Mouse (Mus musculus): ENCODE data around the gene Unc45b. TPM values are rescaled to one million over a fixed set of nuclear protein-coding genes. Genes with fewer than 3 reads are reported as not detected.

Gene Unc45b
- total and polyA plus RNA-seq, 3 experiments, result 0.08 to 0.26 TPM; not detected in 1

- dilution Hi-C loops (cut with MboI; ENCODE audit: extremely low pct_ligation_motif_present, extremely low pct_unique_long_range_greater_than_20kb, low sequenced_read_pairs) (no loop called here), in situ Hi-C loops (cut with MboI; ENCODE audit: low pct_ligation_motif_present, low pct_unique_long_range_greater_than_20kb, low sequenced_read_pairs) (loop anchor here (5.0 to 10.0 kb wide), 5 partner anchors 42 to 635 kb away; no protein-coding TSS in a partner anchor)
- peak overlapping the region; percentile 9; the same call in 1 of the 2 replicates for H3K27ac ChIP-seq (ENCODE audit: insufficient read depth, low read depth)
These were observed 20.6 kb upstream of the Unc45b start for GRCm38 (mm10) chr11:82889524-82890341.

GRCm38 (mm10) chr11:82890342-82890762 lies 20.0 kb upstream of the Unc45b start, which contains the start of gene Rad51d:
Gene Rad51d, minus strand, starts transcription at chr11:82890614.
- peaks cover 7 to 19% of the 10 kb centered on the region in 2 experiments for H3K4me1 ChIP-seq (ENCODE audit: control insufficient read depth in 1 of 2, insufficient read depth in 2 of 2)
- dilution Hi-C loops (cut with MboI; ENCODE audit: extremely low pct_ligation_motif_present, extremely low pct_unique_long_range_greater_than_20kb, low sequenced_read_pairs) (no loop called here), in situ Hi-C loops (cut with MboI; ENCODE audit: low pct_ligation_motif_present, low pct_unique_long_range_greater_than_20kb, low sequenced_read_pairs) (no loop called here)
- H3K4me2 ChIP-seq (ENCODE audit: insufficient read depth, low read depth, poor library complexity, severe bottlenecking), result peak within 1 kb of the TSS; percentile 51
- peak within 1 kb of the TSS; percentile 67 to 93 (median 80) for H3K4me3 ChIP-seq (replicated peaks in 1 of 3; ENCODE audit: low read depth in 2 of 3, low read length in 2 of 3, poor library complexity in 1 of 3)
- peak; percentile 98 for DNase-seq (ENCODE audit: extremely low read depth)
- H3K9ac ChIP-seq (ENCODE audit: insufficient read depth, low read depth), result peak within 1 kb of the TSS; percentile 79
- H3K27ac ChIP-seq (ENCODE audit: insufficient read depth, low read depth), result peak within 1 kb of the TSS; percentile 9; the same call in 1 of the 2 replicates
- H3K9me3 ChIP-seq (replicated peaks; ENCODE audit: low read length), result no peaks in the 10 kb centered on the region
- 0 out of 2 replicates have a peak, but pooled peaks cover 5% of the 10 kb centered on the region for H3K79me2 ChIP-seq (replicated peaks; ENCODE audit: control insufficient read depth, extremely low read depth, insufficient read depth, poor library complexity, severe bottlenecking)
- peaks cover 3 to 22% of the 10 kb centered on the region in 2 experiments for H3K36me3 ChIP-seq (replicated peaks in 1 of 2; ENCODE audit: control insufficient read depth in 1 of 2, insufficient read depth in 1 of 2, low read length in 1 of 2)
- H3K27me3 ChIP-seq (replicated peaks), result peaks cover 11% of the 10 kb centered on the region
- TF ChIP-seq JUN (IDR thresholded peaks at IDR 0.05; ENCODE audit: insufficient read depth, low read depth, low read length) (no peak), RAD21 (IDR thresholded peaks at IDR 0.05; ENCODE audit: low read depth, low read length) (peak; percentile 98), POLR2AphosphoS2 (IDR thresholded peaks at IDR 0.05; ENCODE audit: low read depth, low read length) (peak; percentile 71; the same call in 1 of the 2 replicates), NRF1 (IDR thresholded peaks at IDR 0.05; ENCODE audit: low read depth, low read length) (peak; percentile 56; the same call in 1 of the 2 replicates), CTCF (conservative IDR thresholded peaks at IDR 0.05 in 1 of 2, IDR thresholded peaks at IDR 0.05 in 1 of 2; ENCODE audit: low read depth in 2 of 2, low read length in 2 of 2) (peak; percentile 64 to 98), ELF1 (IDR thresholded peaks at IDR 0.05; ENCODE audit: low read depth, low read length) (peak; percentile 100), HCFC1 (IDR thresholded peaks at IDR 0.05; ENCODE audit: low read depth, low read length) (peak; percentile 76), GABPA (IDR thresholded peaks at IDR 0.05; ENCODE audit: insufficient replicate concordance, low read depth, low read length) (no peak), SIN3A (IDR thresholded peaks at IDR 0.05; ENCODE audit: low read length) (peak; percentile 84), ZMIZ1 (IDR thresholded peaks at IDR 0.05; ENCODE audit: low read depth, low read length) (peak; percentile 76), E2F4 (IDR thresholded peaks at IDR 0.05; ENCODE audit: insufficient replicate concordance, low read depth, low read length) (peak; percentile 71; the same call in 1 of the 2 replicates), MXI1 (IDR thresholded peaks at IDR 0.05; ENCODE audit: low read depth, low read length) (peak; percentile 76), CHD1 (IDR thresholded peaks at IDR 0.05; ENCODE audit: low read depth, low read length) (no peak), ZNF384 (IDR thresholded peaks at IDR 0.05; ENCODE audit: low read depth, low read length) (no peak; the same call in 1 of the 2 replicates), ETS1 (conservative IDR thresholded peaks at IDR 0.05; ENCODE audit: low read depth, low read length) (no peak), RCOR1 (conservative IDR thresholded peaks at IDR 0.05; ENCODE audit: low read depth, low read length) (no peak), SMC3 (IDR thresholded peaks at IDR 0.05; ENCODE audit: low read depth, low read length) (peak; percentile 95), BHLHE40 (IDR thresholded peaks at IDR 0.05; ENCODE audit: low read depth, low read length) (peak; percentile 25; the same call in 1 of the 2 replicates), MEF2A (IDR thresholded peaks at IDR 0.05; ENCODE audit: borderline replicate concordance, low read depth, low read length) (peak; percentile 39; the same call in 1 of the 2 replicates), NELFE (IDR thresholded peaks at IDR 0.05; ENCODE audit: low read depth, low read length) (peak; percentile 92), KAT2A (IDR thresholded peaks at IDR 0.05; ENCODE audit: insufficient replicate concordance, low read length) (0 out of 2 replicates have a peak, but pooled peaks have one; percentile 62), ZC3H11A (IDR thresholded peaks at IDR 0.05; ENCODE audit: low read depth, low read length) (peak; percentile 77), MAX (IDR thresholded peaks at IDR 0.05; ENCODE audit: low read length) (peak; percentile 70; the same call in 1 of the 2 replicates), TCF12 (IDR thresholded peaks at IDR 0.05; ENCODE audit: low read depth, low read length) (peak; percentile 91; the same call in 1 of the 2 replicates), MAZ (IDR thresholded peaks at IDR 0.05; ENCODE audit: low read depth, low read length) (peak; percentile 89), TBP (conservative IDR thresholded peaks at IDR 0.05; ENCODE audit: low read depth, low read length) (peak; percentile 95)

More at GRCm38 (mm10) chr11:82889524-82890341, 20.6 kb upstream of the Unc45b start:
- Histone ChIP-seq H3K79me2 (replicated peaks; ENCODE audit: control insufficient read depth, extremely low read depth, insufficient read depth, poor library complexity, severe bottlenecking) (0 out of 2 replicates have a peak, but pooled peaks cover 5% of the 10 kb centered on the region), H3K27me3 (replicated peaks) (peaks cover 11% of the 10 kb centered on the region), H3K4me1 (ENCODE audit: control insufficient read depth in 1 of 2, insufficient read depth in 2 of 2) (peaks cover 7 to 21% of the 10 kb centered on the region in 2 experiments), H3K36me3 (replicated peaks in 1 of 2; ENCODE audit: control insufficient read depth in 1 of 2, insufficient read depth in 1 of 2, low read length in 1 of 2) (peaks cover 3 to 28% of the 10 kb centered on the region in 2 experiments), H3K4me3 (replicated peaks in 1 of 3; ENCODE audit: low read depth in 2 of 3, low read length in 2 of 3, poor library complexity in 1 of 3) (peak overlapping the region; percentile 67 to 93 (median 80)), H3K4me2 (ENCODE audit: insufficient read depth, low read depth, poor library complexity, severe bottlenecking) (peak overlapping the region; percentile 51), H3K9ac (ENCODE audit: insufficient read depth, low read depth) (peak overlapping the region; percentile 79), H3K9me3 (replicated peaks; ENCODE audit: low read length) (no peaks in the 10 kb centered on the region)
- no peak for TF ChIP-seq TCF12 (IDR thresholded peaks at IDR 0.05; ENCODE audit: low read depth, low read length)
- no peak; the same call in 1 of the 2 replicates for TF ChIP-seq MXI1 (IDR thresholded peaks at IDR 0.05; ENCODE audit: low read depth, low read length)
- TF ChIP-seq SIN3A (IDR thresholded peaks at IDR 0.05; ENCODE audit: low read length), result peak; percentile 61; the same call in 1 of the 2 replicates
- TF ChIP-seq ZMIZ1 (IDR thresholded peaks at IDR 0.05; ENCODE audit: low read depth, low read length), result no peak
- peak; percentile 16; the same call in 1 of the 2 replicates for TF ChIP-seq MYC (IDR thresholded peaks at IDR 0.05; ENCODE audit: low read depth, low read length)
- 0 out of 2 replicates have a peak, but pooled peaks have one; percentile 67 for TF ChIP-seq CHD1 (IDR thresholded peaks at IDR 0.05; ENCODE audit: low read depth, low read length)
- DNase-seq (ENCODE audit: extremely low read depth), result peak; percentile 38
